Mouse (Mus musculus) heart, postnatal 10 days (tissue): Measurements from ENCODE around the gene Ndufb5. TPM values are rescaled to one million over a fixed set of nuclear protein-coding genes. Genes with fewer than 3 reads are reported as not detected.
"Not testable (repeated sequence)": the region's sequence is repeated elsewhere in the genome, so short reads cannot be mapped to it uniquely, and the experiment has no call there.

Source experiments
- DNase-seq, 2 experiments: peaks; one replicate each; pipeline ENCODE4 v3.0.0; 2021
- intact Hi-C: fragments of 180-260 bp; cut with DNase I; formaldehyde crosslinking; loops from one replicate; pipeline ENCODE4 v1.15.1; 2025
- total RNA-seq, 2 experiments: library from RNA; stranded (reverse); gene quantifications; 2 replicates each; pipeline ENCODE4 v1.2.3; 2021

The Ndufb5 gene
- total RNA-seq, 2 experiments from 2014 or later, result 747 to 748 TPM

DNA sequence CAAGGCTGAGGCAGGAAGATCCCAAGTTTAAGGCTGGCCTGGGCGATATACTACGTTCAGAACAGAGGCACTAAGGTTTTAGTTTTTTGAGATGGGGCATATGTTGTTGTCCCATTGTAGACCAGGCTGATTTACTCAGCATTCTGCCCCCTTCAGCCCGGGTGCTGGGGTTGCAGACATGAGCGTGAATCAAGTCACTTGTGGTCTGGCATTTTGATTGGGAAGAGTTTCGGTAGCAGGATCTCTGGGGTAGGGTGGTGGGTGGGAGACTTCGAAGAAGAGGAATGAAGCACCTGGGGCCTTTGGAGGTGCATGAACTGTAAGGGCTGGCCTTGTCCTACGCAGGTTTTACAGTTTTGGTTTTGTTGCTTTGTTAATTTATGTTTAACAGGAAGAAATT is 12.6 kb upstream of the Ndufb5 start:
- intact Hi-C loops, result no loop called here
- no peak for DNase-seq

DNA sequence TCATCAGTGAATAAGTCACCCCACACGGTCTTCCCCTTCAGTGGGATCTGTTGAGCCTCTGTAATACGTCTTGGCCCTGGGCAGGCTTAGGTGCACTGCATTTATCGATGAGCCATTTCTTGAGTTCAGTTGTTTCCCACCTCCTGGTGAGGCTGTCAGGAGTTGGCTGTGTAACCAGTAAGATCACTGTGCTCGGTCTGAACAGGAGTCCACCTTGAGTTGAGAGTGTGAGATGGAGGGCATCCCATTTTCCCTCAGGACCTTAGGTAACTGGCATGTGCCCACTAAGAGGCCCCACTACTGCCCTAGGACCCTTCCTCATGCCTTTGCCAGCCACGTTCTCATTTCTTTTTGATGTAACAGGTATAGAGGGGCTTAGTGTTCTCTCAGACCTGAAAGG is 10.8 kb upstream of the Ndufb5 start:
- intact Hi-C loops, result no loop called here

DNA sequence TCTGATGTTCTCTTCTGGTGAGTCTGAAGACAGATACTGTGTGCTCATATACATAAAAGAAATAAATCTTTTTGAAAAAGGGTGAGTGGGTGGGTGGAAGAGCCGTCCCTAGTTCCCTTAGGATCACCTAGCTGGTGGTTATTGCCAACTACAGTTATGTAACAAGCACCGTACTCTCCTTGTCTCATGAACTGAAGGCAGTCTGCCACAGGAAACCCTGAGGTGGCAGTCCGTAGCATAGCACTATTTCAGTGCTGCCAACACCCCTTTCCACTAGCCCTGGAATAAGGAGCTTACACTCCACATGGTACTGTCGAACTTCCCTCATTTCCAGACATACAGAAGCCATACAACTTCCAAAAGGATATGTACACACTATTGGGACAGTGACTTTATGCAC is 8.9 kb upstream of the Ndufb5 start:
- intact Hi-C loops, result no loop called here
- DNase-seq, result no peak

More for the DNA sequence above, 10.8 kb upstream of the Ndufb5 start:
- no peak for DNase-seq

DNA sequence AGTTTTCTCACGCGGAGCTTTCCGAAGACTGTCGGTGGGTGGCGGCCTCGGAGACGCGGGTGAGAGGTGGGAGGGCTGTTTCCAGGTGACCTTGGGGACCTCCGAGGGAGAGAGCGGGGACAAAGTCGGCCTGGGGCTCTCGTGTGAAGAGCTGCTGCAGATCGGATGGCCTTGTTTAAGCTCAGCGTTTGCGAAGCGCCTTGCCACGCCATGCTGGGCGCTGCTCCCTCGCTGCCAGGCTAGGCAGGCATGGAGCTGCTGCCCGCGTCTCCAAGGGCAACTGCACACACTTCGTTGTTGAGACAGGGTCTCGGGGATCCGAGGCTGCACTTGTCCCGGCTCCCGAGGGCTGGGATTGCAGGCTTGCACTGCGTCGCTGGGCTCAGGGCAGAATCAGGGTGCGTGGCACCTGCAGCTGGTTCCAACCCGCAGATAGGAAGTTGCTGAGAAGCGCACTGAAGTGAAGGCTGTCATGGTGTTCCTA is 424 bp downstream of the Ndufb5 start, which contains the start of gene Mrpl47:
Gene Mrpl47, minus strand, starts transcription at position 434 of the 484 bp plus-strand sequence.
- intact Hi-C loops, result loop anchor here (2.0 kb wide), 1 partner anchor 82 kb away; no protein-coding TSS in a partner anchor
- DNase-seq, result no peak

DNA sequence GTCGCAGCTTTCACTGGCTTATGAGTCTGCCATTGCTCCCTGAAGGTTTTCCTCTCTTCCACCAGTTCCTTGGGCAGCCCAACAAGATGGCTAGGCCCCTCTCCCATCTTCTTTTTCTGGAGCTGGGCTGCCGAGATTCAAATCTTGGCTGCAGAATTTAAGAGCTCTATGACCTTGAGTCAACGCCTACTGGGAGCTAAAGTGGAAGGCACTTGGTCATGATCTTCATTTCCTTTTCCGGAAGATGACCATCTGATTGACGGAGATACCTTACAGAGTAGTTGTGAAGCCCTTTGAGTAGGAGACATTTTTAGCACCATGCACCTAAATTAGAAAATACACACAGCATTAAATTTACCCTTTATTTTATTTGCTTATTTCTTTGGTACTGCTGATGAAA is 1.8 kb downstream of the Ndufb5 start:
- intact Hi-C loops, result no loop called here
- DNase-seq, result no peak

DNA sequence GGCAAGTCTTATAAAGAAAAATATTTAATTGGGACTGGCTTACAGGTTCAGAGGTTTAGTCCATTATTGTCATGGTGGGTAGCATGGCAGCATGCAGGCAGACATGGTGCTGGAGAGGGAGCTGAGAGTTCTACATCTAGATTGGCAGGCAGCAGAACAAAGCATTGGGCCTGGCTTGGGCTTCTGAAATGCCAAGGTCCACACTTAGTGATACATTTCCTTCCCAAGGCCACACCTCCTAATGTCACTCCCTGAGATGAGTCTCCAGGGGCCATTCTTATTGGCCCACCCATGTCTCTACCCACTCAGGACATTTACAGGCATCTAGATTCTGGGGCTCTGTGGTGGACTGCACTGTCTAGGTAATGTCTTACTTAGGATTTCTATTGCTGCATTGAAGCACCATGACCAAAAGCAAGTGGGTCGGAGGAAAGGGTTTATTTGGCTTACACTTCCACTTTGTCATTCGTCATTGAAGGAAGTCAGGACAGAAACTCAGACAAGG is 5.5 kb downstream of the Ndufb5 start:
- intact Hi-C loops, result no loop called here
- no peak for DNase-seq

DNA sequence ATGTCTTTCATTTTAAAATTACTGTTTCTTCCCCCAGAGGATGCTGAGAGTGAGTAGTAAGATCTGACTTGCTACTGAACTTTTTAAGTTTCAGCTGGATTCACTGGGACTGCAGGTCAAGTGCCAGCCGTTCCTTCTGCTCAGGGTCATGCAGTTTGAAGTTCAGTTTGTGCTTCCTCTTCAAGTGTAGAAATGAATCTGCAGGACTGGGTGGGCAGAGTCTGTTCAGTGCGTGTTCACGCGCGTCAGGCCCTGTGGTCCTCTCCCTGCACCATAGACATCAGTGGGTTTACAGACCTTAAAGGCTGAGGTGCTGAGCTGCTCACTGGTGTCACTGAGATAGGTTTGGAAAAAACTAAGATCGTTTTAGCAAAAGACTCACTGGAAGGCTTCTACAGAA is 8.2 kb downstream of the Ndufb5 start:
- intact Hi-C loops, result no loop called here
- DNase-seq, result no peak

DNA sequence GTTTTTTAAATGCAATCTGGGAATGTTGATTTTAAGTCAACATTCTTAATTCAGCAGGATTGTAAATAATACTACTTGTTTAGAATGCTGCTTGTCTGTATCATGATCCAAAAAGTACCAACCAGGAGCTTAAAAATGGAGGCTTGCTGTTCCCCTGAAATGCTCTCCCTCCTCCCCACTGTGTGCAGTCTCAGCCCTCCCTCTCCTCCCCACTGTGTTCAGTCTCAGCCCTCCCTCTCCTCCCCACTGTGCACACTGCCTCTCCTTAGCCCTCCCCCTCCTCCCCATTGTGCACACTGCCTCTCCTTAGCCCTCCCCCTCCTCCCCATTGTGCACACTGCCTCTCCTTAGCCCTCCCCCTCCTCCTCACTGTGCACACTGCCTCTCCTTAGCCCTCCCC is 8.6 kb downstream of the Ndufb5 start:
- DNase-seq, intact Hi-C loops: not testable (repeated sequence)

DNA sequence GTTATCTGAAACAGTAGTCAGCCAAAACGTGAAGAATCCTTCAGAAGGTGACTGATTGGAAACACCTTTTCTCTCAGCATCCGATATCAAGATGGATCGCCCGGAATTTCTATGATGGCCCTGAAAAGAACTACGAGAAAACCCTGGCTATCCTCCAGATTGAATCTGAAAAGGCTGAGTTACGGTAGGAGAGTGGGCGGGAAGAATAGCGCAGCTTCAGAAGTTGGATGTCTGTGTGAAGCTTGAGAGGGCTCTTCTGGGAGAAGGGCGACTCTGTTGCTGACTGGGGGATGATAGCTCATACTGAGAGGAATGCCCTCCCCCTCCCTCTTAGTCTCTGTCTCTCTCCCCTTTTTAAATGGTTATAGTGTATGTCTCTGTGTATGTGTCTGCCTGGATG is 11.6 kb downstream of the Ndufb5 start:
- no peak for DNase-seq
- intact Hi-C loops, result no loop called here

DNA sequence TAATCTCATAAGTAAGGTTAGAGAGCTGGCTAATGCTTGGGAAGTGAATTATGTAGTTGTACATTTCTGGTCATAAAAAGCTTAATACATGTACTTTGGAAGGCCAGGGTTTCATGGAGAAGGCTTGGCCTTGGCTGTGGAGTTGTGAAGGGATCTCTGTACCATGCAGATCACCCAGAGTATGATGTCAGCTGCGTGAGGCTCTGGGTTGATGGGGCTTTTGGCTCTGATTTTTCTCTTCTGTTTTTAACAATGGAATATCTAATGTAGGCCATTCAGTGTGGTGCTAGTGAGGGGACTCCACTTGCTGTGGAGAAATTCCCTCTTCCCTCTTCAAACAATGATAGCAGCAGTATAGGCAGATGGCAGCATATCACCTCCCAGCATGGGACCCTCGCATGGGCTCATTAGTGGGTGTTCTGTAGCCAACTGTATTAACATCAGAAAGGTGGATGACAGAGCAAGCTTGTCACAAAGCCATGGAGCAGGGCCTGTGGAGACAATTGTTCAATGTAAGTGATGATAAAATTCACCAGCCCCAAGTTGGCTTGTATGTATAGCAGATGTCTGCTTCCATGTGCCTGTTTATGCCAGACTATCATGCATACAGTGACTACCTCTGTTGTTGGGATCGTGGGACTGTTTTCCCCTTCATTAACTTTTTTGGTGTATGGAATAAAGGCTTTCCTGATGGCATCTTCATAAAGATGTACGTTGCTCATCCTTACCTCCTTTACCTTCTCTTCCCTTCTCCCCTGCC is 13.2 kb downstream of the Ndufb5 start:
- intact Hi-C loops, result loop anchor here (5.0 kb wide), 1 partner anchor 67 kb away; the partner anchor contains the start of gene Usp13
- no peak for DNase-seq

DNA sequence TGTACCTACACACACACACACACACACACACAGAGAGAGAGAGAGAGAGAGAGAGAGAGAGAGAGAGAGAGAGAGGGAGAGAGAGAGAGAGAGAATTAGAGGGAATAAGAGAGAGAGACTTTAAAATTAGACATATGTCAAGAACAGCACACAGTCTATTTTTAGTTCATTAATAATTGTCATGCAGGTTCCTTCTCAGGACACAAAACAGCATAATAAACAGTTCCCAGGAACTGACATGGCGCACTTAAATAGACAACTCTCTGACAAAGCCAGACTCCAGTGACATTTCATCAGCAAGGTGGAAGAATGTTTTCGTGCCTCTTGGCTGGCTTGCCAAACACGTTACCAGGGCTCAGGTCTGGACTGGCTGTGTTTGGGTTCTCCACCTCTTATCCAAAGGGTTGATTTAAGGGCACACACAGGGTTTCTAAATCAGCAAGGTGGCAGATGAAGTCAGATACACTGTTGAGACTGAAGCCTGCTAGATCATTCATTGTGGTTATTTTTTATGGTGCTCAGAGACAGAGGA is 17.7 kb downstream of the Ndufb5 start:
- intact Hi-C loops, result loop anchor here (5.0 kb wide), 1 partner anchor 63 kb away; the partner anchor contains the start of gene Usp13

DNA sequence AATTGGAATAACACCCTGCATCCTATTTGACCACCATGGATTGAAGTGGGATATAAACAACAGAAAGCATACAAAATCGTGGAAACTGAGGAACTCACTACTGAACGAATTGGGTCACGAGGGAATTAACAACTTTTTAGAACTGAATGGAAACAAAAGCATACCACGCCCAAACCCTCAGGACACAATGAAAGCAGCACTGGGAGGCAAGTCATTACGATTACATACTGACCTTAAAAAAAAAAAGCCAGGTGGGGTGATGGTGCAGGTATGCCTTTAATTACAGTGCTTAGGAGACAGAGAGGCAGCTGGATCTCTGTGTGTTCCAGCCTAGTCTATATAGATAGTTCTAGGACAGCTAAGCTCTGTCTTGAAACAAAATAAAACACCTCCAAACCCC is 22.4 kb downstream of the Ndufb5 start:
- intact Hi-C loops, result no loop called here
- no peak for DNase-seq

More for the DNA sequence above, 17.7 kb downstream of the Ndufb5 start:
- DNase-seq, result peak; percentile 49 to 60

DNA sequence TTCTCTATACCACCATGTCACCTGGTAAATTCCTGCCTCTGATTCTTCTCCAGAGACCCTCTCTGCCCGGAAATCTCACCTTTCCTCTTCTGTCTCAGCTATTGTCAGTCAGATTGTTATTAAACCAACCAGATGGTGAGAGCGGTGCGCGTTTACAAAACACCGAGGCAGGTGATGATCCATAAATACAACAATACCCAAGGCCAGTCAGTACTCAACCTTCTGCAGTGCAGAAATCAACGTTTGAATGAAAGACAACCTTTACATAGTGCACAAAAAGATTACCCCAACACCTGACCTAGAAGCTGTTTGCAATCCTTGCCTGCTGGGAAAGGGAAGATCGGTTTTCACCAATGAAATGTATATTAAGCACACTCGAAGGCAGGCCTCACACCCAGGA is 26.2 kb downstream of the Ndufb5 start:
- DNase-seq, result no peak
- intact Hi-C loops, result no loop called here

DNA sequence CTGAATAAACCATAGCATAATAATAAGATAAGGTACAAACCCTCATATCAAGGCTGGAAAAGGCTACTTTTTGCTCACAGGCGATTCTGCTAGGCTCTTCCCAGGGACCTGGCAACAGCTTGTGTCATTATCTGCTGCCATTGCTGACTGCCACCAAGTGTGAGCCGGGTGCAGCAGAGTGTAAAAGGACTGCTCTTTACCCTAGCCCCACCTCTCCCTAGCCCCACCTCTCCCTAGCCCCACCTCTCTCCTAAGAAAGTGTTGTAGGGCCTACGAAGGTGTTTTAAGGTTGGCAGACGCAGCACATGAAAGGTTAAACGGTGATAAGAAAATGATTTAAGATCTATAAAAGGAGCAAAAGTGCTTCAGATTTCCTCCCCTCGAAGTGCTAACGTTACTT is 27.1 kb downstream of the Ndufb5 start:
- peak; percentile 8 to 20 for DNase-seq
- intact Hi-C loops, result no loop called here

DNA sequence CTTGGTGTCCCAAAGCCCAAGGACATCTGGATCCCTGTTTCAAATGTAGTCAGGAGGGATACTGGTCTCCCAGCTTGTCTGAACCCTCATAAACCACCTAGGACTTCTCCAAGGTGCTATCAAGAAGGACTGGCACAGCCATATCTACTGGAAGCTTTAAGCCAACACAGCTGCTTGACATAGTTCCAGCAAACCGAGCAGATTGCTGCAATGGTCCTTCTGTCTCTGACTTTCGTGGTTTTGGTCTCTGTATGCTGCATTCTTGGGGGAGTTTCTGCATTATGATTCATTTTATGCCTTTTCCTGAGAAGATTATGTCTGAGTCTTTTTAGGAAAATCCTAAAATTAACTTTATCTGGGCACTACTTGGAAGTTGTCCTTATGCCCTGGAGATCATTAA is 34.0 kb downstream of the Ndufb5 start:
- intact Hi-C loops, result no loop called here
- DNase-seq, result no peak

Other genes with a start within 250 kb of the Ndufb5 start
- under 1 TPM; 0.20 to 0.55 TPM for gene Kcnmb3, start 244.8 kb upstream of the Ndufb5 start, total RNA-seq
- gene Zfp639, start 226.7 kb upstream of the Ndufb5 start, total RNA-seq, result 10 to 100 TPM; 24.0 to 30.2 TPM
- 100 to 1,000 TPM; 326 to 361 TPM for gene Mfn1, start 207.5 kb upstream of the Ndufb5 start, total RNA-seq
- gene Gnb4, start 120.4 kb upstream of the Ndufb5 start, total RNA-seq, result 10 to 100 TPM; 39.9 to 40.4 TPM
- gene Actl6a, start 30.7 kb upstream of the Ndufb5 start, total RNA-seq, result 10 to 100 TPM; 34.8 to 35.7 TPM
- 10 to 100 TPM; 39.6 to 43.9 TPM for gene Mrpl47, start 615 bp downstream of the Ndufb5 start, total RNA-seq
- 100 to 1,000 TPM; 153 to 156 TPM for gene Usp13, start 80.6 kb downstream of the Ndufb5 start, total RNA-seq